In the genomic region with DNA sequence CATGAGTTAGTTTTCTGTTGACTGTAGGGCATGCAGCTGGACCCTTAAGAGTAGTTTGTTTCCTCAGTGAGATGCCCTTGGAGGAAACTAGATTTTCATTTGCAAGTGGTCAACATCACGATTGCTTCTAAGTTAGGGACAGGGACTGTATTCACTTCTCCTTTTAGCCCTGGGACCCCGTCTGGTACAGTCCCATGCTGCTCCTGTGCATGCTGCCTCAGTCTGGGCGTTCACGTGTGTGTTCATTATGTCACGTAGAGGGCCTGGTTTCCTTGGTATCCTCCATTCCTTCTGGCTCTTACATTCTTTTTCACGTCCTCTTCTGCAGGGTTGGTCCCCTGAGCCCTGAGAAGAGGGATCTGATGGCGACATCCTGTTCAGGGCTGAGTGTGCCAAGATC, we compare ENCODE assay signal across 23 mouse cellular contexts.
DNase-seq lines count a peak whose midpoint lies in the region; ATAC-seq and TF ChIP-seq lines count a peak whose summit lies in the region.
"Had no signal": no experiment of that assay in that cellular context is flagged by ENCODE, and none has a peak within 500 bp of the region (broad histone marks: within the 10 kb centered on the region; RNA-seq: fewer than 3 reads in every experiment).

No protein-coding gene starts in this region.

- 0 out of 2 replicates have a peak, but pooled peaks cover 3% of the 10 kb centered on the region for H3K9me3 ChIP-seq in kidney, embryonic 14.5 days (ENCODE audit: control insufficient read depth, low read length)
- H3K9me3 ChIP-seq: embryonic facial prominence, embryonic 10.5 days; embryonic facial prominence, embryonic 12.5 days; forebrain, embryonic 13.5 days; forebrain, embryonic 15.5 days; G1E had no signal

- H3K36me3 ChIP-seq in kidney, embryonic 14.5 days (ENCODE audit: control insufficient read depth, insufficient read depth, low read length) = no peaks in the 10 kb centered on the region
- H3K36me3 ChIP-seq: embryonic facial prominence, embryonic 10.5 days; embryonic facial prominence, embryonic 12.5 days; forebrain, embryonic 15.5 days; G1E had no signal

- no peak overlapping the region for H3K4me2 ChIP-seq in kidney, embryonic 14.5 days (replicated peaks; ENCODE audit: low read depth, low read length)
- H3K4me2 ChIP-seq: embryonic facial prominence, embryonic 12.5 days; forebrain, embryonic 13.5 days; forebrain, embryonic 15.5 days had no signal

- no peaks in the 10 kb centered on the region for H3K4me1 ChIP-seq in kidney, embryonic 14.5 days (ENCODE audit: control insufficient read depth, insufficient read depth, low read length)
- H3K4me1 ChIP-seq: embryonic facial prominence, embryonic 10.5 days; embryonic facial prominence, embryonic 12.5 days; forebrain, embryonic 13.5 days; forebrain, embryonic 15.5 days had no signal

- DNase-seq in layer of hippocampus, adult 11-12 months (ENCODE audit: low spot score) = peak; percentile 46
- no peak for DNase-seq in layer of hippocampus, adult 2 months (ENCODE audit: low spot score in 2 of 2)
- peak; percentile 80 for DNase-seq in layer of hippocampus, adult 9-11 months
- DNase-seq in layer of hippocampus, postnatal 10 days (ENCODE audit: low spot score in 2 of 2) = no peak
- DNase-seq in A20 (ENCODE audit: low read depth, low spot score) = peak; percentile 59
- peak; percentile 31 for DNase-seq in brain, adult 2 months (ENCODE audit: low read depth, low spot score)
- no peak for DNase-seq in kidney, adult 8-10 months
- DNase-seq: adrenal gland, adult 8-10 months; adrenal gland, postnatal 14 days; cerebellum, adult 11-12 months; cerebellum, adult 2 months; cerebellum, adult 9-10 months; cerebellum, postnatal 10 days; cerebellum, postnatal 25 days; forebrain, postnatal 0 days had no signal

- H3K27me3 ChIP-seq in kidney, embryonic 14.5 days (ENCODE audit: control insufficient read depth, insufficient read depth, low read length) = no peaks in the 10 kb centered on the region
- H3K27me3 ChIP-seq: embryonic facial prominence, embryonic 12.5 days; forebrain, embryonic 13.5 days; forebrain, embryonic 15.5 days; Patski had no signal

- H3K9ac ChIP-seq in kidney, embryonic 14.5 days (ENCODE audit: low read depth, low read length) = no peak overlapping the region
- H3K9ac ChIP-seq: embryonic facial prominence, embryonic 12.5 days; forebrain, embryonic 13.5 days; forebrain, embryonic 15.5 days; forebrain, postnatal 0 days had no signal

- no peak for ATAC-seq in kidney, embryonic 14.5 days (ENCODE audit: low FRiP score, low TSS enrichment)
- ATAC-seq: activated CD4-positive, CD25-positive, alpha-beta regulatory T cell, adult 4 months; forebrain, embryonic 13.5 days; forebrain, embryonic 15.5 days; forebrain, postnatal 0 days; Patski had no signal

- TF ChIP-seq CTCF in layer of hippocampus, adult 2 months (conservative IDR thresholded peaks at IDR 0.05) = no peak

- H3K4me3 ChIP-seq in layer of hippocampus, adult 2 months = no peak overlapping the region
- no peak overlapping the region for H3K4me3 ChIP-seq in kidney, embryonic 14.5 days (ENCODE audit: low read length)
- H3K4me3 ChIP-seq: embryonic facial prominence, embryonic 10.5 days; embryonic facial prominence, embryonic 12.5 days; forebrain, embryonic 13.5 days; forebrain, embryonic 15.5 days had no signal

- no peak overlapping the region for H3K27ac ChIP-seq in layer of hippocampus, adult 2 months
- H3K27ac ChIP-seq in kidney, embryonic 14.5 days (ENCODE audit: low read depth, low read length) = no peak overlapping the region
- H3K27ac ChIP-seq: embryonic facial prominence, embryonic 10.5 days; embryonic facial prominence, embryonic 12.5 days; forebrain, embryonic 13.5 days; forebrain, embryonic 15.5 days had no signal

- 90% methylated on average over 7 of the region's 7 CpGs for WGBS in kidney, embryonic 14.5 days

Comparison
In these comparisons a context has a peak if more than half of its experiments do, and no peak if none do; other contexts are left out.
1. DNase-seq: peak in layer of hippocampus, adult 11-12 months (single experiment), layer of hippocampus, adult 9-11 months (single experiment), A20 (single experiment) and brain, adult 2 months (single experiment); none in layer of hippocampus, adult 2 months (0 of 2), layer of hippocampus, postnatal 10 days (0 of 2) and kidney, adult 8-10 months (0 of 2).